ENCODE assay signal across 8 mouse cellular contexts in the genomic region with DNA sequence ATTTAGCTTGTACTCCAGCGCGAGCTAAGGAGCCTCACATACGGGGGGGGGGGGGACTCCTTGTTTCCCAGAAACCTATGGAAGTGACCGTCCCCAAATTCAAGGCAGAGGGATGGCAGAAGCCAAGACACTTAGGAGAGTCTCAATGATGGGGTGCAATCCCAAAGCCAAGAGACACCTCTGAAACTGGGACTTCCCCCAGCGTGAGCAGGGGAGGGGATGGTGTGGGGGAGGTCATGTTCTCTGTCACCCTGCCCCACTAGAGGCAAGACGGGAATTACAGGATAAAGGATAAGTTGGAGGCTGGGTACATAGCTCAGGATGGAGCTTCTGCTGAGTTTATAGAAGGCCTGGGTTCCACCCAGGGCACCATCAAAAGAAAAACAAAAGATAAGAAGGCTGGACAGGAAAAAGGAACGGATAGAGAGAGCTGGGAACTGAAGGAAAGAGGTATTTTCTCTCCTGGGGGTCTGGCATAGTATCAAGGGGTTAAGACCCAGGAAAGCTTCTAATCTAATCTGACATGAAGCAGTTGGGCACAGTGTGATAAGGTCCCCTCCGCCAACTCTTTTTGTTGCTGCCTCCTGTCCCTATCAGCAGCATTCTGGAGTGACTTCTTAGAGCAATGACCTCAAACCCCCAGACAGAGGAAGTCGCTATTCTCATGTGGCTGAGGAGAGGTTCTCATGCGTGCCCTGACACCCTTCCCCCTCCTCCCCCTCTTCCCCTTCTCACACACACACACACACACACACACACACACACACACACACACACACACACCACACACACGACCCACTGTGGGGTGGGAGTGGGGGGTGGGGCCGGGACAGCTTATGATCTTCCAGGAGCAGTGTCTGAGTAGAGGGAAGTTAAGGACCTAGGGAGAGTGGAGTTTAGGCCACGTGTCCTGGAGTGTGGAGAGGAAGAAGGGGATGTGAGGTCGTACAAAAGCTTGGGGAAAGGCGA. TPM values are rescaled to one million over a fixed set of nuclear protein-coding genes. Genes with fewer than 3 reads are reported as not detected.
A peak's percentile ranks its signal among the peaks of the same experiment; 100 is the strongest.
DNase-seq lines count a peak whose midpoint lies in the region; ATAC-seq and TF ChIP-seq lines count a peak whose summit lies in the region.

No protein-coding gene starts in this region.

- H3K4me2 ChIP-seq in kidney, embryonic 16.5 days (replicated peaks; ENCODE audit: low read depth, low read length), result no peak overlapping the region
- no peak overlapping the region for H3K4me2 ChIP-seq in limb, embryonic 15.5 days

- ATAC-seq in kidney, embryonic 16.5 days (ENCODE audit: low FRiP score, low TSS enrichment), result no peak
- ATAC-seq in limb, embryonic 15.5 days (ENCODE audit: insufficient number of reproducible peaks, low FRiP score, low TSS enrichment, low read depth), result no peak

- no peaks in the 10 kb centered on the region for H3K9me3 ChIP-seq in kidney, embryonic 16.5 days (ENCODE audit: low read length)
- H3K9me3 ChIP-seq in limb, embryonic 15.5 days, result no peaks in the 10 kb centered on the region

- H3K9ac ChIP-seq in kidney, embryonic 16.5 days (replicated peaks; ENCODE audit: low read length), result no peak overlapping the region
- H3K9ac ChIP-seq in limb, embryonic 15.5 days, result no peak overlapping the region

- H3K36me3 ChIP-seq in kidney, embryonic 16.5 days (ENCODE audit: insufficient read depth, low read length), result no peaks in the 10 kb centered on the region
- H3K36me3 ChIP-seq in limb, embryonic 15.5 days, result no peaks in the 10 kb centered on the region

- intact Hi-C loops in gastrocnemius, postnatal 36 days (cut with DNase I), result no loop called here

- WGBS in kidney, embryonic 16.5 days, result 20% methylated on average over 15 of the region's 15 CpGs
- 2% methylated on average over 15 of the region's 15 CpGs for WGBS in bone marrow, adult 2 months
- WGBS in limb, embryonic 15.5 days, result 26% methylated on average over 15 of the region's 15 CpGs

- peaks cover 57% of the 10 kb centered on the region for H3K4me1 ChIP-seq in kidney, embryonic 16.5 days (ENCODE audit: insufficient read depth, low read length)
- H3K4me1 ChIP-seq in bone marrow, adult 2 months (ENCODE audit: control insufficient read depth, insufficient read depth, low read length), result peaks cover 16% of the 10 kb centered on the region
- peaks cover 67% of the 10 kb centered on the region for H3K4me1 ChIP-seq in limb, embryonic 15.5 days

- no peak overlapping the region for H3K4me3 ChIP-seq in kidney, embryonic 16.5 days (ENCODE audit: low read length)
- no peak overlapping the region for H3K4me3 ChIP-seq in bone marrow, adult 2 months (replicated peaks; ENCODE audit: control insufficient read depth, low read depth, low read length)
- no peak overlapping the region for H3K4me3 ChIP-seq in limb, embryonic 15.5 days

- H3K27ac ChIP-seq in kidney, embryonic 16.5 days (ENCODE audit: low read length), result peak overlapping the region; percentile 9; the same call in 1 of the 2 replicates
- H3K27ac ChIP-seq in bone marrow, adult 2 months (ENCODE audit: control insufficient read depth, insufficient read depth, low read depth, low read length, poor library complexity), result peak overlapping the region; percentile 95
- 0 out of 2 replicates have a peak overlapping the region, but pooled peaks have one; percentile 13 for H3K27ac ChIP-seq in limb, embryonic 15.5 days

- TF ChIP-seq POLR2A in bone marrow, adult 2 months (IDR thresholded peaks at IDR 0.05; ENCODE audit: borderline replicate concordance, control insufficient read depth, low read depth, low read length), result no peak

- peaks cover 59% of the 10 kb centered on the region for H3K27me3 ChIP-seq in kidney, embryonic 16.5 days (ENCODE audit: insufficient read depth, low read length)
- H3K27me3 ChIP-seq in limb, embryonic 15.5 days, result peaks cover 72% of the 10 kb centered on the region

- no peak for DNase-seq in kidney, postnatal 14 days
- DNase-seq in spleen, postnatal 10 days (ENCODE audit: low spot score in 2 of 2), result peak; percentile 32 to 64
- DNase-seq in gastrocnemius, postnatal 36 days, result no peak
- no peak for DNase-seq in right cerebral cortex, adult 18-20 months
- no peak for DNase-seq in gastrocnemius, adult 18-20 months (ENCODE audit: low spot score)

- no peak for TF ChIP-seq CTCF in bone marrow, adult 2 months (IDR thresholded peaks at IDR 0.05; ENCODE audit: control insufficient read depth, insufficient read depth, low read length)

RNA-seq across cellular contexts. Expression of a gene that starts 2.0 kb away (rescaled TPM):
- polyA plus RNA-seq in kidney, embryonic 16.5 days (2015; fragmentation: Nextera tagmentation; extraction: Ambion mirVana), result 21.0 and 24.2 TPM in 2 replicates
- polyA plus RNA-seq in bone marrow, adult 2 months (2011; ENCODE audit: insufficient read depth, insufficient read length, low replicate concordance, missing spikeins), result 38.7 and 94.0 TPM in 2 replicates
- 16.9 and 18.7 TPM in 2 replicates for polyA plus RNA-seq in limb, embryonic 15.5 days (2015; fragmentation: Nextera tagmentation; extraction: Ambion mirVana)
- 1 to 10 TPM; 4.2 to 5.5 TPM for total RNA-seq in gastrocnemius, postnatal 36 days (2021)
- 1 to 10 TPM; 5.5 to 6.9 TPM for total RNA-seq in gastrocnemius, adult 18-20 months (2021)

RNA-seq across cellular contexts. Expression of a gene that starts 7.2 kb away (rescaled TPM):
- 11.7 and 14.1 TPM in 2 replicates for polyA plus RNA-seq in kidney, embryonic 16.5 days (2015; fragmentation: Nextera tagmentation; extraction: Ambion mirVana)
- polyA plus RNA-seq in bone marrow, adult 2 months (2011; ENCODE audit: insufficient read depth, insufficient read length, low replicate concordance, missing spikeins), result 18.6 and 39.0 TPM in 2 replicates
- polyA plus RNA-seq in limb, embryonic 15.5 days (2015; fragmentation: Nextera tagmentation; extraction: Ambion mirVana), result 7.0 and 7.2 TPM in 2 replicates
- total RNA-seq in gastrocnemius, postnatal 36 days (2021), result 1 to 10 TPM; 2.8 to 3.6 TPM
- total RNA-seq in gastrocnemius, adult 18-20 months (2021), result 1 to 10 TPM; 3.0 to 4.2 TPM

RNA-seq across cellular contexts. Expression of a gene that starts 10.7 kb away (rescaled TPM):
- not detected in 2 replicates for polyA plus RNA-seq in kidney, embryonic 16.5 days (2015; fragmentation: Nextera tagmentation; extraction: Ambion mirVana)
- polyA plus RNA-seq in bone marrow, adult 2 months (2011; ENCODE audit: insufficient read depth, insufficient read length, low replicate concordance, missing spikeins), result 18.9 and 23.4 TPM in 2 replicates
- 2.8 and 3.9 TPM in 2 replicates for polyA plus RNA-seq in limb, embryonic 15.5 days (2015; fragmentation: Nextera tagmentation; extraction: Ambion mirVana)
- total RNA-seq in gastrocnemius, postnatal 36 days (2021), result 100 to 1,000 TPM; 287 to 314 TPM
- total RNA-seq in gastrocnemius, adult 18-20 months (2021), result 100 to 1,000 TPM; 355 to 388 TPM

Comparison
In these comparisons a context has a peak if more than half of its experiments do, and no peak if none do; other contexts are left out.
1. H3K27ac ChIP-seq: peak in every context shown above with its lines; median percentile 95 in bone marrow, adult 2 months; 13 in limb, embryonic 15.5 days; 9 in kidney, embryonic 16.5 days.
2. DNase-seq: peak in spleen, postnatal 10 days (2 of 2); none in kidney, postnatal 14 days (single experiment), gastrocnemius, postnatal 36 days (0 of 2), right cerebral cortex, adult 18-20 months (single experiment) and gastrocnemius, adult 18-20 months (single experiment).